Mouse (Mus musculus): ENCODE results near the gene Gtf3c4.

DNA sequence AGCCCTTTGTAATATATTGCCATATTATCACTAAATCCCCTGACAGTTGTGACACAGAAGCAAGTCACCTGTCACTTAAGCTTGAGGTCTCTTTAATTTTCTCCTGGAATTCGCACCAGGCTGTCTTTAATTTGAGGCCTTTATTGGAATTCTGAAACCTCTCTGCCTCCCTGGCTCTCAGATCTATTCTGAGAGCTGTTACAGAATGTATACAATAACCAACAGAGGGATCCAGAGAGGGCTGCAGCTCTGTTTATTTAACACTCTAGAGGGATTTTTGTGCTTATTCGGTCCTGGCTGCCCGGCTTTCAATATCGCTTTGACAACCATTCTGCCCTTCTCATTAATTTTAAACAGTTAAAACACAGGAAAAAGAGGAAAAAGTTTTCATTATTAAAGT lies 44.8 kb upstream of the Gtf3c4 start:
- TF ChIP-seq CTCF (IDR thresholded peaks at IDR 0.05; ENCODE audit: insufficient read depth, low read length) (no peak), POLR2A (IDR thresholded peaks at IDR 0.05; ENCODE audit: borderline replicate concordance, extremely low read depth, low read depth, low read length) (no peak)
